Mouse (Mus musculus) bone marrow, adult 2 months (tissue): ENCODE measurements at regions not wholly inside any gene's neighbourhood (a gene's known extent, or its start where the extent isn't known, plus 50 kb on each side); places are given as distances from the start of the nearest gene placed in this dataset.

ENCODE experiments used
- CTCF ChIP-seq: fragments of 200-500 bp; IDR thresholded peaks from 2 replicates; pipeline ENCODE4 v1.5.1; 2011; ENCODE audit warnings: low read length, control low read depth; ENCODE audit not compliant: control insufficient read depth, insufficient read depth
- POLR2A ChIP-seq: fragments of 200-500 bp; IDR thresholded peaks from 2 replicates; pipeline ENCODE4 v1.6.1; 2011; ENCODE audit warnings: low read depth, mild to moderate bottlenecking, control low read depth, low read length, borderline replicate concordance; ENCODE audit not compliant: control insufficient read depth

DNA sequence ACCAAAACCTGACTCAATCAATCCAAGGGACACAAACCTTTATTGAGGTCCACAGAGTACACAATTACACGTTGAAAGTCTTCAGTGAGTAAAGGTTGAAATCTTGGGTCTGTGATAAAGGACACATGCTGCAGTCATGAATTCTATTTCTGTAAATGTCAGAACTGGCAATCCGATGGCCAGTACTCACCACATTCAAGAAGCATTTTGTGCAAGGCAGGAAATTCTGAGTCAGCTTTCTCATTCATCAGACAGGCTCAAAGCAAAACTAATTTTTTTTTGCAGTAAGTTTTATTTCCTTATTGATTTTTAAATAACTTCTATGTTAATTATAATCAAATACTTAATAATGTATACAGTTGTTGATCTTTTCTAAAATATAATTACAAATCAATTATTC lies 616.7 kb downstream of the Efnb2 start:
- TF ChIP-seq CTCF (no peak), POLR2A (no peak)
